ENCODE assay signal across 9 mouse cellular contexts in the genomic region with DNA sequence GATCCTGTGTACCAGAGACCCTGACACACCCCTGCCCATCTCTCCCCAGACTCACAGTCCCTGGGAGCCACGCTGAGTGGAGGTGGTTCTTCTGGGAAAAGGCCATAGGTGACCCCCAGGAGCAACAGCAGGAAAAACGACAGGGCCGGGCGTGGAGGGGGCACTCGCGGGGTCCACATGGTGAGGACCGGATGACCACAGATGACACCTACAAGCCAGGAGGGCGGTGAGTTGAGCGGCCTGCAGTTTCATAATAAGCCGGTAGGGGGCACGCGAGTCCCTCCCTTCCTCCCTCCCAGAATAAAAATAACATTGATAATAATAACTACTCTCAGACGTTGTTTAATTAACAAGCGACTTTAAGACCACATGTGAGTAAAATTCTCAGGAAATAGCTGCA. TPM values are rescaled to one million over a fixed set of nuclear protein-coding genes. Genes with fewer than 3 reads are reported as not detected.
DNase-seq lines count a peak whose midpoint lies in the region; ATAC-seq lines count a peak whose summit lies in the region.
"Had no signal": no experiment of that assay in that cellular context is flagged by ENCODE, and none has a peak within 500 bp of the region (broad histone marks: within the 10 kb centered on the region; RNA-seq: fewer than 3 reads in every experiment).

No protein-coding gene starts in this region.

- no peak overlapping the region for H3K27ac ChIP-seq in heart, embryonic 14.5 days (replicated peaks in 1 of 2; ENCODE audit: control insufficient read depth in 1 of 2, insufficient read depth in 1 of 2, low read depth in 2 of 2, low read length in 2 of 2)
- H3K27ac ChIP-seq in limb, embryonic 11.5 days (replicated peaks; ENCODE audit: low read depth, low read length): no peak overlapping the region
- no peak overlapping the region for H3K27ac ChIP-seq in midbrain, embryonic 13.5 days

- peak; percentile 76 to 84 for DNase-seq in heart, adult 18-20 months
- no peak for DNase-seq in heart, postnatal 25 days (ENCODE audit: low spot score)
- DNase-seq in CD8-positive naive resting alpha-beta T cell, adult 2 months (ENCODE audit: low read depth in 2 of 2, low spot score in 2 of 2): peak; percentile 70 to 75
- peak; percentile 78 for DNase-seq in cerebellum, adult 8-10 months
- peak; percentile 74 for DNase-seq in limb, embryonic 11.5 days (ENCODE audit: low spot score)
- peak; percentile 51 for DNase-seq in thymus, postnatal 0 days (ENCODE audit: low spot score)

- ATAC-seq in heart, embryonic 14.5 days (ENCODE audit: insufficient number of reproducible peaks, insufficient read depth, low FRiP score, low read depth): no peak
- no peak for ATAC-seq in limb, embryonic 11.5 days (ENCODE audit: insufficient number of reproducible peaks, low FRiP score, low TSS enrichment, low read depth)
- ATAC-seq in midbrain, embryonic 13.5 days: 0 out of 2 replicates have a peak, but pooled peaks have one; percentile 10

- peaks cover 4 to 17% of the 10 kb centered on the region in 2 experiments; a peak in 3 of 4 replicates for H3K4me1 ChIP-seq in heart, embryonic 14.5 days (ENCODE audit: control insufficient read depth in 2 of 2, insufficient read depth in 2 of 2, low read length in 2 of 2)
- H3K4me1 ChIP-seq in limb, embryonic 11.5 days (ENCODE audit: control insufficient read depth, insufficient read depth, low read length): peaks cover 3% of the 10 kb centered on the region; the same call in 1 of the 2 replicates
- peaks cover 31% of the 10 kb centered on the region for H3K4me1 ChIP-seq in midbrain, embryonic 13.5 days (replicated peaks)

- 0 out of 2 replicates have a peak overlapping the region, but pooled peaks have one; percentile 21 for H3K4me2 ChIP-seq in heart, embryonic 14.5 days (ENCODE audit: low read length)
- H3K4me2 ChIP-seq in limb, embryonic 11.5 days (ENCODE audit: low read depth, severe bottlenecking): no peak overlapping the region
- no peak overlapping the region for H3K4me2 ChIP-seq in midbrain, embryonic 13.5 days (replicated peaks)
- H3K4me2 ChIP-seq: limb, embryonic 15.5 days had no signal

- H3K4me3 ChIP-seq in heart, embryonic 14.5 days (ENCODE audit: control insufficient read depth in 1 of 2, insufficient read depth in 1 of 2, low read depth in 1 of 2, low read length in 2 of 2): no peak overlapping the region
- no peak overlapping the region for H3K4me3 ChIP-seq in limb, embryonic 11.5 days (ENCODE audit: low read depth, low read length)
- no peak overlapping the region for H3K4me3 ChIP-seq in midbrain, embryonic 13.5 days (replicated peaks)

- 0 out of 2 replicates have a peak, but pooled peaks cover 8% of the 10 kb centered on the region for H3K27me3 ChIP-seq in heart, embryonic 14.5 days (ENCODE audit: control insufficient read depth, insufficient read depth, low read length)
- H3K27me3 ChIP-seq in limb, embryonic 11.5 days (ENCODE audit: control insufficient read depth, insufficient read depth, low read length): no peaks in the 10 kb centered on the region
- H3K27me3 ChIP-seq in midbrain, embryonic 13.5 days: peaks cover 14% of the 10 kb centered on the region; the same call in 1 of the 2 replicates

- WGBS in heart, embryonic 14.5 days: 4% methylated on average over 14 of the region's 14 CpGs
- 1% methylated on average over 14 of the region's 14 CpGs for WGBS in limb, embryonic 11.5 days
- 5% methylated on average over 14 of the region's 14 CpGs for whole genome bisulfite sequencing in midbrain, embryonic 13.5 days

- H3K9ac ChIP-seq in heart, embryonic 14.5 days (ENCODE audit: low read length): no peak overlapping the region
- no peak overlapping the region for H3K9ac ChIP-seq in limb, embryonic 11.5 days (ENCODE audit: low read length)
- H3K9ac ChIP-seq in midbrain, embryonic 13.5 days (replicated peaks): 0 out of 2 replicates have a peak overlapping the region, but pooled peaks have one; percentile 16
- H3K9ac ChIP-seq: limb, embryonic 15.5 days had no signal

- intact Hi-C loops in heart, postnatal 25 days (cut with DNase I): loop anchor here (1.0 to 5.0 kb wide), 3 partner anchors 27 to 220 kb away; no protein-coding TSS in a partner anchor

- H3K9me3 ChIP-seq in heart, embryonic 14.5 days (ENCODE audit: control insufficient read depth, low read length): peaks cover 7% of the 10 kb centered on the region; the same call in 1 of the 2 replicates
- no peaks in the 10 kb centered on the region; the same call in 1 of the 2 replicates for H3K9me3 ChIP-seq in limb, embryonic 11.5 days (ENCODE audit: control insufficient read depth, low read length)
- H3K9me3 ChIP-seq in midbrain, embryonic 13.5 days: no peaks in the 10 kb centered on the region
- H3K9me3 ChIP-seq: limb, embryonic 15.5 days had no signal

- no peaks in the 10 kb centered on the region for H3K36me3 ChIP-seq in heart, embryonic 14.5 days (ENCODE audit: control insufficient read depth, insufficient read depth, low read length)
- H3K36me3 ChIP-seq in limb, embryonic 11.5 days (ENCODE audit: control insufficient read depth, insufficient read depth, low read length): no peaks in the 10 kb centered on the region
- peaks cover 36% of the 10 kb centered on the region for H3K36me3 ChIP-seq in midbrain, embryonic 13.5 days
- H3K36me3 ChIP-seq: limb, embryonic 15.5 days had no signal

RNA-seq across cellular contexts. Expression of a gene that starts 7.5 kb away (rescaled TPM):
- total RNA-seq in heart, adult 18-20 months (2021): 10 to 100 TPM; 12.5 to 13.5 TPM
- total RNA-seq in heart, postnatal 25 days (2021): 1 to 10 TPM; 7.3 to 8.8 TPM
- 0.55 and 0.85 TPM in 2 replicates for polyA plus RNA-seq in heart, embryonic 14.5 days (2014; fragmentation: Nextera tagmentation; extraction: Ambion mirVana)
- polyA plus RNA-seq in limb, embryonic 11.5 days (2014; fragmentation: Nextera tagmentation; extraction: Ambion mirVana): 0.60 and 0.88 TPM in 2 replicates
- polyA plus RNA-seq in midbrain, embryonic 13.5 days (2015; fragmentation: Nextera tagmentation; extraction: Ambion mirVana): 7.6 and 10.4 TPM in 2 replicates
- 1.0 TPM in 2 replicates for polyA plus RNA-seq in thymus, postnatal 0 days (2015; fragmentation: Nextera tagmentation; extraction: Ambion mirVana)

RNA-seq across cellular contexts. Expression of a gene that starts 10.9 kb away (rescaled TPM):
- total RNA-seq in heart, adult 18-20 months (2021): 10 to 100 TPM; 56.2 to 65.4 TPM
- 10 to 100 TPM; 53.8 to 55.0 TPM for total RNA-seq in heart, postnatal 25 days (2021)
- 0.32 and 0.42 TPM in 2 replicates for polyA plus RNA-seq in heart, embryonic 14.5 days (2014; fragmentation: Nextera tagmentation; extraction: Ambion mirVana)
- 0.28 TPM in 1 of 2 replicates, not detected in the other for polyA plus RNA-seq in limb, embryonic 11.5 days (2014; fragmentation: Nextera tagmentation; extraction: Ambion mirVana)
- 0.15 TPM in 1 of 2 replicates, not detected in the other for polyA plus RNA-seq in midbrain, embryonic 13.5 days (2015; fragmentation: Nextera tagmentation; extraction: Ambion mirVana)
- polyA plus RNA-seq in thymus, postnatal 0 days (2015; fragmentation: Nextera tagmentation; extraction: Ambion mirVana): 2.7 and 3.1 TPM in 2 replicates

RNA-seq across cellular contexts. Expression of a gene that starts 15.3 kb away (rescaled TPM):
- total RNA-seq in heart, adult 18-20 months (2021): 100 to 1,000 TPM; 166 TPM
- 100 to 1,000 TPM; 143 to 166 TPM for total RNA-seq in heart, postnatal 25 days (2021)
- 0.88 and 1.1 TPM in 2 replicates for polyA plus RNA-seq in heart, embryonic 14.5 days (2014; fragmentation: Nextera tagmentation; extraction: Ambion mirVana)
- polyA plus RNA-seq in limb, embryonic 11.5 days (2014; fragmentation: Nextera tagmentation; extraction: Ambion mirVana): 0.16 and 0.43 TPM in 2 replicates
- 0.43 and 0.55 TPM in 2 replicates for polyA plus RNA-seq in midbrain, embryonic 13.5 days (2015; fragmentation: Nextera tagmentation; extraction: Ambion mirVana)
- 0.10 and 0.44 TPM in 2 replicates for polyA plus RNA-seq in thymus, postnatal 0 days (2015; fragmentation: Nextera tagmentation; extraction: Ambion mirVana)

RNA-seq across cellular contexts. Expression of a gene that starts 23.1 kb away (rescaled TPM):
- 100 to 1,000 TPM; 118 to 175 TPM for total RNA-seq in heart, adult 18-20 months (2021)
- 100 to 1,000 TPM; 135 to 136 TPM for total RNA-seq in heart, postnatal 25 days (2021)
- polyA plus RNA-seq in heart, embryonic 14.5 days (2014; fragmentation: Nextera tagmentation; extraction: Ambion mirVana): 0.15 and 0.19 TPM in 2 replicates
- polyA plus RNA-seq in limb, embryonic 11.5 days (2014; fragmentation: Nextera tagmentation; extraction: Ambion mirVana): 0.09 TPM in 1 of 2 replicates, not detected in the other
- polyA plus RNA-seq in midbrain, embryonic 13.5 days (2015; fragmentation: Nextera tagmentation; extraction: Ambion mirVana): 0.04 and 0.11 TPM in 2 replicates
- polyA plus RNA-seq in thymus, postnatal 0 days (2015; fragmentation: Nextera tagmentation; extraction: Ambion mirVana): 0.08 and 0.09 TPM in 2 replicates

RNA-seq across cellular contexts. Expression of a gene that starts 29.6 kb away (rescaled TPM):
- 1 to 10 TPM; 1.3 to 1.5 TPM for total RNA-seq in heart, adult 18-20 months (2021)
- total RNA-seq in heart, postnatal 25 days (2021): 1 to 10 TPM; 2.2 to 2.5 TPM
- polyA plus RNA-seq in heart, embryonic 14.5 days (2014; fragmentation: Nextera tagmentation; extraction: Ambion mirVana): 8.9 and 9.4 TPM in 2 replicates
- polyA plus RNA-seq in limb, embryonic 11.5 days (2014; fragmentation: Nextera tagmentation; extraction: Ambion mirVana): 8.2 and 9.2 TPM in 2 replicates
- 8.2 and 8.7 TPM in 2 replicates for polyA plus RNA-seq in midbrain, embryonic 13.5 days (2015; fragmentation: Nextera tagmentation; extraction: Ambion mirVana)
- polyA plus RNA-seq in thymus, postnatal 0 days (2015; fragmentation: Nextera tagmentation; extraction: Ambion mirVana): 19.5 and 20.9 TPM in 2 replicates
